Mouse (Mus musculus): ENCODE data around the gene Tspan6.

DNA sequence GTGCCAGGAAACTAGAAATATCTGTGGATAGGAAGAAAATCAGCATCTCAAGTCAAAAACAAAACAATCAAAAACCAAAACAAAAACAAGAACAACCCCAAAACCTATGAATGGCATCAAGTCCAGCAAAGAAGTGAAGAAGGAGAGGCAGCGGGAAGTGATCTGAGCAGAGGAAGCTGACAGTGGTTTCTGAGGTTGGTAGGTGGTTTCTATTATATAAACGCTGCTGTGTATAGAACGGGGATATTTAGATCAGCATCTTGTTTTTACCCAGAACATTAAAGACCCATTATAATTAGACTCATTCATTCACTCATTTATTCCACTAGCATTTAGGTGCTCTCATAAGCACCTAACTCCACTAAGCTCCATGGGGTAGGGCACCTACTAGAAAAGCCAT, 10.9 kb downstream of the Tspan6 start:
- TF ChIP-seq HCFC1 (IDR thresholded peaks at IDR 0.05; ENCODE audit: borderline replicate concordance, insufficient read depth, low read length) (no peak), ZC3H11A (IDR thresholded peaks at IDR 0.05; ENCODE audit: borderline replicate concordance, low read depth, low read length) (no peak), CHD2 (IDR thresholded peaks at IDR 0.05; ENCODE audit: low read depth, low read length) (no peak), MAFK (IDR thresholded peaks at IDR 0.05; ENCODE audit: insufficient read depth, low read depth, low read length) (no peak), ZNF384 (IDR thresholded peaks at IDR 0.05; ENCODE audit: low read depth, low read length) (no peak)
